Mouse (Mus musculus): ENCODE results near the gene Hif3a.

Gene Hif3a

DNA sequence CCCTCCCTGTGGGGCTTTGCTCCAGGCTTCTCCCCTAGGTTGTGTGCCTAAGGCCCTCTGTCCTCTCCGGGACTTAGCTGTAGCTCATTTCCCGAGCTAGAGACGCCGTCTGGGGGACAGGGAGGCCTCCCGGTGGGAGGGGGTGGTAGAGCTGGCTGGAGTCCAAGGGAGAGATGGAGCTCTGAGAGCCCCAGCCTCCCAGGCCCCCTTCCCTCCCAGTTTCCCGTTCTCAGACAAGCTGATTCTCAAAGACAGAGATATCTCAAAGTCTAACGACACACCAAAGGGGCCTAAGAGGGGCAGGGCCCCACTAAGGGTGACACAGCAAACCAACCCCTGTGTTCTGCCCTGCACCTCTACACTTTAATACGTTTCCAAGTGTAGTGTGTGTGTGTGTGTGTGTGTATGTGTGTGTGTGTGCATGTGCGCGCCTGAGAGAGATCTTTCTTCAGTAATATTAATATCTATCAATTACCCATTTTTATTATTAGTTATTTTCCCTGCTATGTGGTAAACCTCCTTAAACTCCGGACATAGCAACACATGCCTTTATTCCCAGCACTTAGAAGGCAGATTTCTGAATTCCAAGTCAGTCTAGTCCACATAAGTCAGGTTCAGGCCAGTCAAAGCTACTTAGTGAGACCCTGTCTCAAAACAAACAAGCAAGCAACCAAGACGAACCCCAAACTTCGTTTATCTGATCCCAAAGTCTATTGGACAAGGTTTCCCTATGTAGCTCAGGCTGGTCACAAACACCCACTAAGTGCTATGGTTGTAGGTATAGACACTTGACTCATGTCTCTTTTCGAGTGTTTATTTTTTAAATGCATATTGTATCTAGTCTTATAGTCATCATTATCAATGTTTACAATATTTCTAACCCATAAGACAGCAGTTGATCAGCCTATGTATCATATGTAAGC, 5.4 kb downstream of the Hif3a start:
- DNase-seq (ENCODE audit: low read depth, low spot score): peak; percentile 67

DNA sequence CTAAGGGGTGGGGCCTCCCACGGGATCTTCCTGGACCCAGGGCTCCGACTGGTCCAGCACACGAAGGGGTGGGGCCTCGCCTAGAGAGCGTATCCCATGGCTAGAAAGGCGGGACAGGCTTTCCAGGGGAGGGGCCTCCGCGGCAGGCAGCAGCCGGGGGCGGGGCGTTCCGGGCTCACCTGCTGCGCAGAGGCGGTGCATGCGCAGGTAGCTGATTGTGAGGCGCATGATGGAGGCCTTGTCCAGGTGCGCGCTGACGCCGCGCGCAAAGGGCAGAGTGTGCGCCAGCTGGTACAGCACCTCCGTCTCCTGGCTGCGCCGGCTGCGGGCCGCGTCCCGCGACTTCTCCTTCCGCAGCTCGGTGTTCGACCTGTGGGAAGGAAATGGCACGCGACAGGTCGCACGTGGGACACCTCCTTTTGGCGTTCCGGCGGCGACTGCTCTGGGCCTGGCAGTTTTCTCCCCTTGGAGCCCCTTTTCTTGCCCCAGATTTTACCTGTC, 6.1 kb downstream of the Hif3a start:
- DNase-seq (ENCODE audit: low read depth, low spot score): peak; percentile 92

DNA sequence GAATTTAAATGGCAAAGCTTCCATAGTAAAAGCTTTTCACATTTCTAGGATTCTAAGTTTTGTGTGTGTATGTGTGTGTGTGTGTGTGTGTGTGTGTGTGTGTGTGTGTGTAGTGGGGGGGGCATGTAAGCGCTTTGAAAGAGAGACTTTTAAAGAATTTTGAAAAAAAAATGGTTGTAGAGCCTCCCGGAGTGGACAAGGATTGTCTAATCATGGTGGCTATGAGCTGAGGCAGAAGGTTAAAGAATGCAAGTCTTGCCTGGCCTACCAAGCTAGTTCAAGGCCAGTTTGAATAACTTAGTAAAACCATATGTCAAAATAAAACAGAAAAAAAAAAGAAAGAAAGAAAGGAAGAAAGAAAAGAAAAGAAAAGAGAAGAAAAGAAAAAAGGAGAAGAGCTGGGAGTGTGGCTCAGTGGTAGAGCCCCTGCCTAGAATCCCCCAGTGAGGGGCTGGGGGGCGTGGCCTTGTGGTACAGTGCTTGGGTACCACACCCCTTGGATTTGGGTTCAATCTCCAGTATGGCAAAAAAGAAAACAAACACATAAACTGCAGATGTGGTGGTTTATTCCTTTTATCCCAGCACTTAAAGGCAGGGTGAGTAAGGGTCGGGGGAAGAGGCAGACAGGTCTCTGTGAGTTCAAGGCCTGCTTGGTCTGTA, 6.8 kb downstream of the Hif3a start:
- no peak for DNase-seq (ENCODE audit: low read depth, low spot score)

DNA sequence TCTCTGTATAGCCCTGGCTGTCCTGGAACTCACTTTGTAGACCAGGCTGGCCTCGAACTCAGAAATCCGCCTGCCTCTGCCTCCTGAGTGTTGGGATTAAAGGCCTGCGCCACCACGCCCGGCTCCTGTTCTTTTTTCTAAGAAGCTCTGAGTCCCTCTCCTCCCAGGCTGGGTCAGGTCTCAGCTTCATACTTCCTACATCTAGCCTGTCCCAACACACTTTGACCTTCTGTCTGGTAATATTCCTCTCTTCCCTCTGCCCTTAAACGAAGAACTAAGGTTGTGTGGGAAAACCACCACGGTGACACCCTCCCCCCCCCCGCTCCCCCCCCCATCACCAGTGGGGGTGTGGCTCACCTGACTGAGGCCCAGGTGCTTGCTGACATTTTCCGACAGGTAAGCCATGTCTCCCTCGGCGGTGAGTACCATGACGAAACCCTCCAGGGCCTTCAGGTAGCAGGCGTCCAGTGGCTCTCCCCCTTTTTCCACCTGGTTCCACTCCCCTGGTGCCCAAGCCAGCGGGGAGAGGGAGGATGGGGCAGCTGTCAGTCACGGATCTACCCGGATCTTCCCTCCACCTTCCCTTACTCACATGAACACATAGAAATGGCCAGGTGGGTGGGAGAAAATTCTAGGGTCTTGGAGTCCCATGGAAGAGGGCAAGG, 7.8 kb downstream of the Hif3a start:
- DNase-seq (ENCODE audit: low read depth, low spot score): no peak

- no peak for DNase-seq (ENCODE audit: low read depth, low spot score)
Measured at GRCm38 (mm10) chr7:17050933-17051594, 11.2 kb downstream of the Hif3a start.

- no peak for DNase-seq (ENCODE audit: low read depth, low spot score)
Measured at GRCm38 (mm10) chr7:17050491-17050890, 11.7 kb downstream of the Hif3a start.

DNA sequence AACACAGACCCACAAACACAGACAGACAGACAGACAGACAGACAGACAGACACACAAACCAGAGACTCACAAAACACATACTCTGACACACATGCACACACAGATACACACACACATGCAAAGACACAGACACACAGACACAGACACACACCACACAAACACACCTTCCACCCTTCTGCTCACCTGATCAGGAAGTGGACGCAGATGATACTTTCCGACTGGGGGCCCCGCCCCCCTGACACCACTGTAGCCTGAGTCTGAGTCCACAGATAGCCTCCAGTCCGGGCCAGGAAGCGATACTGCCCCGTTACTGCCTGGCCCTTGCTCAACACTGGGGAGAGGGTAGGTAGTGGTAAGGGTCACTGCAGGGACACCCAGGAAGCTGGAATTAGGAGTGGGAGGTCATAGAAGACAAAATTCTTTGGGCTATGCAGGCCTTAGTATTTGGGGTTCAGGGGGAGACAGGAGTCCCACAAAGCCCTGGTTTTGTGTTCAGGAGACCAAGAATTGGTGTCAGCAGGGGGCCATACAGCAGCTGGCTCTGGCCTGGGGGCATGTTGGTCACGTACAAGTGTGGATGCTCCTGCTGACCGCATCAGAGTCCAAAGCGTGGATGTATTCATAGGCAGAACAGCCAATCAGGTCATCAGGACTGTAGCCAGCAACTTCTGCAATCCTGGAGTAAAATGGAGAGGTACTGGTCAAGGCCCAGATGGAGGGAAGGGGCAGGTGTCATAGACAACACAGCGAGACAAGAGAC, 13.6 kb downstream of the Hif3a start:
- no peak for DNase-seq (ENCODE audit: low read depth, low spot score)

GRCm38 (mm10) chr7:17047041-17047682, 15.1 kb downstream of the Hif3a start:
- no peak for DNase-seq (ENCODE audit: low read depth, low spot score)

GRCm38 (mm10) chr7:17045743-17046142, 16.5 kb downstream of the Hif3a start:
- no peak for DNase-seq (ENCODE audit: low read depth, low spot score)

- DNase-seq (ENCODE audit: low read depth, low spot score): no peak
Measured at GRCm38 (mm10) chr7:17039373-17039772, 22.9 kb downstream of the Hif3a start.

DNA sequence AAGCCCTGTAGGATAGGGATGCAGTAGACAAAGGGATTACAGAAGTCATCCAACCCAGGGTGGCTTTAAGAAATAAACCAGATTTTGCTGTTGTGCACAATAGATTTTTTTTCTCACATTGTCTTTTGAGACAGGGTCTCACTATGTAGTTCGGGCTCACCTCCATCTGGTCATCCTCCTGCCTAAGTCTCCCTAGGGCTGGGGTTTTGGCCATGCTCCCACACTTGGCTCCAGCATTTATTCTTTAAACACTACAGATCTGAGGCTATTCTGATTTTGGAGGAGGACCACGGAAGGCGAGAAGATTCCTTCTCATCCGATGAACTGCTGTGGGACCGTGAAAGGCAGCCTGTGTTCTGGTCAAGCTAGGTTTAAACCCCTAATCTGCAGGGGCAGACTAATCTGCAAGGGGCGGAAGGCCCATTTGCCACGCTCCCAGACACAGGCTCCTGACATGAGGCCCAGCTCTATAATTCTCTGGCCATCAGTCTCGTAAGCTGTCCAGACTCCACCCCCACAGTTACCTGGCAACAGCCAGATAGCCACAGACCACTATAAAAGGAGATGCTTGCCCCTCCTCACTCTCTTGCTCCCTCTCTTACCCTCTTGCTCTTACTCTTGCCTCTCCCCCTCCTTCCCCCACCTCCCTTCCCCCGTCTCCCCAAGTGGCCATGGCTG, 24.1 kb downstream of the Hif3a start:
- DNase-seq (ENCODE audit: low read depth, low spot score): no peak

GRCm38 (mm10) chr7:17030239-17030638, 32.0 kb downstream of the Hif3a start:
- DNase-seq (ENCODE audit: low read depth, low spot score): no peak

DNA sequence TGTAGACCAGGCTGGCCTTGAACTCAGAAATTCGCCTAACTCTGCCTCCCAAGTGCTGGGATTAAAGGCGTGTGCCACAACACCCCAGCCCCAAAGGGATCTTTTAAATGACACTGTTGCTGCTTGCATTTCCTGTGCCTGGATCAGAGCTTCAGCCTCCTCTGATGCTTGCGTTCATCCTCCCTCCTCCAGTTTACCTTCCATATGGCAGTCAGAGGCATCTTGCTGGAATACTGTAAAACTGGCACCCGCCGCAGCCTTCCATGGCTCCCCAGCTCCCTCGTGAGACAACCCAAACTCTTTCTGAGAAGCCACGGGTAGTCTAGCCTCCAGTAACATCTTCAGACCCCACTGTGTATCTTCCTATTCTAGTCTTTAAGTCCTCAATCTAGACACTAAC, 33.3 kb downstream of the Hif3a start:
- DNase-seq (ENCODE audit: low read depth, low spot score): no peak

- DNase-seq (ENCODE audit: low read depth, low spot score): peak; percentile 65
Measured at GRCm38 (mm10) chr7:17027588-17028343, 34.5 kb downstream of the Hif3a start, which contains the start of gene Ppp5c. TSS of gene Ppp5c (minus strand) at chr7:17027924.

- DNase-seq (ENCODE audit: low read depth, low spot score): peak; percentile 69
Measured at GRCm38 (mm10) chr7:17026710-17027587, 35.3 kb downstream of the Hif3a start.

- DNase-seq (ENCODE audit: low read depth, low spot score): no peak
Measured at GRCm38 (mm10) chr7:17025896-17026622, 36.2 kb downstream of the Hif3a start.

- DNase-seq (ENCODE audit: low read depth, low spot score): no peak
Measured at GRCm38 (mm10) chr7:17025505-17025894, 36.7 kb downstream of the Hif3a start.

All from c-Kit-negative CD71-positive TER-119-positive erythroid progenitor cells, embryonic 14.5 days (primary cell).